ENCODE assay signal across 13 mouse cellular contexts in the genomic region with DNA sequence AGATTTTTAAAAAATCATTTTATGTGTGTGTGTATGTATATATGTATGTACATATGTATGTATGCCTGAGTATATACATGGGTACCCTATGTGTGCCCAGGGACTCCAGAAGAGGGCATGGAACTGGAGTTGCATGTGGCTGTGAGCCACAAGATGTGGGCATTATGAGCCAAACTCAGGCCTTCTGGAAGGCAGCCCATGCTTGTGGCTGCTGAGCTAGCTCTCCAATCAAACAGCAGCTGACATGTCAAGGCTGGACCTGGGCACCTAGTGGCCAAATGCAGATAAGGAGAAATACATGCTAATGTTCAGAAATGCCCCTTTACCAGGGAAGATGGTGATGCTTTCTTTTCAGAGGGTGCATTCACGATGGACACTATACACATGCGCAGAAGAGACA.
DNase-seq lines count a peak whose midpoint lies in the region; ATAC-seq and TF ChIP-seq lines count a peak whose summit lies in the region.
"Had no signal": no experiment of that assay in that cellular context is flagged by ENCODE, and none has a peak within 500 bp of the region (broad histone marks: within the 10 kb centered on the region; RNA-seq: fewer than 3 reads in every experiment).

No protein-coding gene starts in this region.

- 69% methylated on average over 2 of the region's 2 CpGs for WGBS in kidney, postnatal 0 days
- WGBS in kidney, embryonic 14.5 days, result 87% methylated on average over 2 of the region's 2 CpGs
- 92% methylated on average over 2 of the region's 2 CpGs for WGBS in forebrain, embryonic 10.5 days

- no peaks in the 10 kb centered on the region for H3K27me3 ChIP-seq in kidney, postnatal 0 days (ENCODE audit: insufficient read depth, low read length)
- no peaks in the 10 kb centered on the region for H3K27me3 ChIP-seq in kidney, embryonic 14.5 days (ENCODE audit: control insufficient read depth, insufficient read depth, low read length)
- no peaks in the 10 kb centered on the region for H3K27me3 ChIP-seq in forebrain, embryonic 10.5 days (ENCODE audit: poor library complexity, severe bottlenecking)
- H3K27me3 ChIP-seq: embryonic facial prominence, embryonic 15.5 days; liver, embryonic 13.5 days had no signal

- TF ChIP-seq CTCF in kidney, postnatal 0 days (IDR thresholded peaks at IDR 0.05; ENCODE audit: low read depth), result peak; percentile 29; the same call in 1 of the 2 replicates

- no peak overlapping the region for H3K4me3 ChIP-seq in kidney, postnatal 0 days (replicated peaks; ENCODE audit: low read depth, low read length)
- no peak overlapping the region for H3K4me3 ChIP-seq in kidney, embryonic 14.5 days (ENCODE audit: low read length)
- no peak overlapping the region for H3K4me3 ChIP-seq in forebrain, embryonic 10.5 days
- H3K4me3 ChIP-seq: embryonic facial prominence, embryonic 15.5 days; hindbrain, embryonic 10.5 days; liver, embryonic 13.5 days; myocyte had no signal

- H3K9ac ChIP-seq in kidney, postnatal 0 days (ENCODE audit: low read depth, low read length), result no peak overlapping the region
- no peak overlapping the region for H3K9ac ChIP-seq in kidney, embryonic 14.5 days (ENCODE audit: low read depth, low read length)
- H3K9ac ChIP-seq: embryonic facial prominence, embryonic 15.5 days; liver, embryonic 13.5 days had no signal

- no peak overlapping the region for H3K4me2 ChIP-seq in kidney, postnatal 0 days (ENCODE audit: low read length)
- H3K4me2 ChIP-seq in kidney, embryonic 14.5 days (replicated peaks; ENCODE audit: low read depth, low read length), result no peak overlapping the region
- H3K4me2 ChIP-seq: embryonic facial prominence, embryonic 15.5 days; liver, embryonic 13.5 days had no signal

- H3K36me3 ChIP-seq in kidney, postnatal 0 days (ENCODE audit: insufficient read depth, low read length), result no peaks in the 10 kb centered on the region
- H3K36me3 ChIP-seq in kidney, embryonic 14.5 days (ENCODE audit: control insufficient read depth, insufficient read depth, low read length), result no peaks in the 10 kb centered on the region
- no peaks in the 10 kb centered on the region for H3K36me3 ChIP-seq in forebrain, embryonic 10.5 days (replicated peaks)
- H3K36me3 ChIP-seq: embryonic facial prominence, embryonic 15.5 days; hindbrain, embryonic 10.5 days; liver, embryonic 13.5 days had no signal

- H3K9me3 ChIP-seq in kidney, postnatal 0 days (replicated peaks; ENCODE audit: low read length), result no peaks in the 10 kb centered on the region
- no peaks in the 10 kb centered on the region for H3K9me3 ChIP-seq in kidney, embryonic 14.5 days (ENCODE audit: control insufficient read depth, low read length)
- H3K9me3 ChIP-seq in forebrain, embryonic 10.5 days, result no peaks in the 10 kb centered on the region
- H3K9me3 ChIP-seq: embryonic facial prominence, embryonic 15.5 days; hindbrain, embryonic 10.5 days; liver, embryonic 13.5 days had no signal

- H3K27ac ChIP-seq in kidney, postnatal 0 days, result no peak overlapping the region
- no peak overlapping the region for H3K27ac ChIP-seq in kidney, embryonic 14.5 days (ENCODE audit: low read depth, low read length)
- H3K27ac ChIP-seq in forebrain, embryonic 10.5 days, result no peak overlapping the region
- H3K27ac ChIP-seq: embryonic facial prominence, embryonic 15.5 days; hindbrain, embryonic 10.5 days; liver, embryonic 13.5 days had no signal

- H3K4me1 ChIP-seq in kidney, postnatal 0 days (replicated peaks; ENCODE audit: insufficient read depth, low read length), result no peaks in the 10 kb centered on the region
- no peaks in the 10 kb centered on the region for H3K4me1 ChIP-seq in kidney, embryonic 14.5 days (ENCODE audit: control insufficient read depth, insufficient read depth, low read length)
- no peaks in the 10 kb centered on the region for H3K4me1 ChIP-seq in forebrain, embryonic 10.5 days
- H3K4me1 ChIP-seq: embryonic facial prominence, embryonic 15.5 days had no signal

- no peak for DNase-seq in kidney, postnatal 0 days (ENCODE audit: low spot score)
- peak; percentile 76 for DNase-seq in adrenal gland, postnatal 14 days
- DNase-seq in cerebellum, adult 9-11 months, result peak; percentile 70
- DNase-seq in heart, postnatal 4 days, result peak; percentile 55
- DNase-seq in kidney, postnatal 14 days, result no peak
- no peak for DNase-seq in forebrain, embryonic 10.5 days (ENCODE audit: extremely low spot score, low spot score)
- DNase-seq: kidney, adult 9 months; liver, embryonic 13.5 days; thymus, postnatal 4 days had no signal

- no peak for ATAC-seq in kidney, postnatal 0 days (replicated peaks; ENCODE audit: low FRiP score, low read depth)
- no peak for ATAC-seq in kidney, embryonic 14.5 days (ENCODE audit: low FRiP score, low TSS enrichment)

Comparison
In these comparisons a context has a peak if more than half of its experiments do, and no peak if none do; other contexts are left out.
1. DNase-seq: peak in adrenal gland, postnatal 14 days (single experiment), cerebellum, adult 9-11 months (single experiment) and heart, postnatal 4 days (single experiment); none in kidney, postnatal 0 days (single experiment), kidney, postnatal 14 days (single experiment) and forebrain, embryonic 10.5 days (single experiment).